Mouse (Mus musculus): ENCODE measurements around the gene Kctd20. TPM values are rescaled to one million over a fixed set of nuclear protein-coding genes. Genes with fewer than 3 reads are reported as not detected.
"Not testable (repeated sequence)": the region's sequence is repeated elsewhere in the genome, so short reads cannot be mapped to it uniquely, and the experiment has no call there.

The Kctd20 gene
- polyA plus RNA-seq, 1 experiment from 2014 or later, result 78.9 TPM

GRCm38 (mm10) chr17:28990060-28990459 lies 38.3 kb downstream of the Kctd20 start:
- Histone ChIP-seq H3K27me3 (ENCODE audit: control insufficient read depth, insufficient read depth, low read length) (no peaks in the 10 kb centered on the region), H3K4me1 (replicated peaks; ENCODE audit: control insufficient read depth, insufficient read depth, low read length) (no peaks in the 10 kb centered on the region), H3K36me3 (replicated peaks; ENCODE audit: control insufficient read depth, insufficient read depth) (peaks cover 78% of the 10 kb centered on the region), H3K27ac (no peak overlapping the region), H3K4me2 (replicated peaks) (no peak overlapping the region), H3K9me3 (ENCODE audit: control insufficient read depth, low read length) (no peaks in the 10 kb centered on the region), H3K9ac (no peak overlapping the region), H3K4me3 (replicated peaks; ENCODE audit: low read length) (no peak overlapping the region)
- DNase-seq (ENCODE audit: low spot score) (no peak), ATAC-seq (ENCODE audit: low FRiP score) (no peak)
- WGBS, result 76% methylated on average over 4 of the region's 4 CpGs

GRCm38 (mm10) chr17:28991286-28991685 lies 39.5 kb downstream of the Kctd20 start:
- 90% methylated on average over 9 of the region's 9 CpGs for WGBS
- no peak overlapping the region for H3K4me2 ChIP-seq (replicated peaks)
- no peaks in the 10 kb centered on the region for H3K4me1 ChIP-seq (replicated peaks; ENCODE audit: control insufficient read depth, insufficient read depth, low read length)
- H3K27ac ChIP-seq, result no peak overlapping the region
- ATAC-seq (ENCODE audit: low FRiP score) (no peak), DNase-seq (ENCODE audit: low spot score) (no peak)
- H3K27me3 ChIP-seq (ENCODE audit: control insufficient read depth, insufficient read depth, low read length), result no peaks in the 10 kb centered on the region
- H3K4me3 ChIP-seq (replicated peaks; ENCODE audit: low read length), result no peak overlapping the region
- H3K36me3 ChIP-seq (replicated peaks; ENCODE audit: control insufficient read depth, insufficient read depth), result peaks cover 79% of the 10 kb centered on the region
- H3K9me3 ChIP-seq (ENCODE audit: control insufficient read depth, low read length), result no peaks in the 10 kb centered on the region
- H3K9ac ChIP-seq, result no peak overlapping the region

- ATAC-seq (ENCODE audit: low FRiP score), result no peak
- no peaks in the 10 kb centered on the region for H3K4me1 ChIP-seq (replicated peaks; ENCODE audit: control insufficient read depth, insufficient read depth, low read length)
- H3K36me3 ChIP-seq (replicated peaks; ENCODE audit: control insufficient read depth, insufficient read depth), result peaks cover 79% of the 10 kb centered on the region
Measured at GRCm38 (mm10) chr17:28992105-28992504, 40.4 kb downstream of the Kctd20 start.

GRCm38 (mm10) chr17:28993004-28993403 lies 41.3 kb downstream of the Kctd20 start:
- not testable (repeated sequence) for H3K27ac ChIP-seq; H3K4me2 ChIP-seq (replicated peaks); H3K9ac ChIP-seq; ATAC-seq (ENCODE audit: low FRiP score); DNase-seq (ENCODE audit: low spot score); H3K4me3 ChIP-seq (replicated peaks; ENCODE audit: low read length); H3K4me1 ChIP-seq (replicated peaks; ENCODE audit: control insufficient read depth, insufficient read depth, low read length); H3K27me3 ChIP-seq (ENCODE audit: control insufficient read depth, insufficient read depth, low read length); H3K9me3 ChIP-seq (ENCODE audit: control insufficient read depth, low read length)
- 100% methylated on average over 1 of the region's 1 CpGs for WGBS
- peaks cover 79% of the 10 kb centered on the region for H3K36me3 ChIP-seq (replicated peaks; ENCODE audit: control insufficient read depth, insufficient read depth)

More at GRCm38 (mm10) chr17:28992105-28992504, 40.4 kb downstream of the Kctd20 start:
- DNase-seq (ENCODE audit: low spot score), result peak; percentile 45
- H3K9me3 ChIP-seq (ENCODE audit: control insufficient read depth, low read length), result no peaks in the 10 kb centered on the region
- no peaks in the 10 kb centered on the region for H3K27me3 ChIP-seq (ENCODE audit: control insufficient read depth, insufficient read depth, low read length)
- H3K4me3 ChIP-seq (replicated peaks; ENCODE audit: low read length), result no peak overlapping the region
- no peak overlapping the region for H3K27ac ChIP-seq
- no peak overlapping the region for H3K9ac ChIP-seq
- H3K4me2 ChIP-seq (replicated peaks), result no peak overlapping the region
- 55% methylated on average over 7 of the region's 7 CpGs for WGBS

- Histone ChIP-seq H3K4me3 (replicated peaks; ENCODE audit: low read length) (no peak overlapping the region), H3K36me3 (replicated peaks; ENCODE audit: control insufficient read depth, insufficient read depth) (peaks cover 79% of the 10 kb centered on the region), H3K4me1 (replicated peaks; ENCODE audit: control insufficient read depth, insufficient read depth, low read length) (no peaks in the 10 kb centered on the region), H3K4me2 (replicated peaks) (no peak overlapping the region), H3K9me3 (ENCODE audit: control insufficient read depth, low read length) (no peaks in the 10 kb centered on the region), H3K9ac (no peak overlapping the region), H3K27ac (no peak overlapping the region), H3K27me3 (ENCODE audit: control insufficient read depth, insufficient read depth, low read length) (no peaks in the 10 kb centered on the region)
- 92% methylated on average over 4 of the region's 4 CpGs for WGBS
- ATAC-seq (ENCODE audit: low FRiP score) (no peak), DNase-seq (ENCODE audit: low spot score) (no peak)
Measured at GRCm38 (mm10) chr17:28994615-28995014, 42.9 kb downstream of the Kctd20 start.

GRCm38 (mm10) chr17:29000465-29000864 lies 48.7 kb downstream of the Kctd20 start:
- H3K27me3 ChIP-seq (ENCODE audit: control insufficient read depth, insufficient read depth, low read length), result no peaks in the 10 kb centered on the region
- no peak overlapping the region for H3K9ac ChIP-seq
- no peak overlapping the region for H3K27ac ChIP-seq
- WGBS, result 94% methylated on average over 6 of the region's 6 CpGs
- no peak overlapping the region for H3K4me2 ChIP-seq (replicated peaks)
- DNase-seq (ENCODE audit: low spot score), result no peak
- H3K9me3 ChIP-seq (ENCODE audit: control insufficient read depth, low read length), result no peaks in the 10 kb centered on the region
- H3K4me3 ChIP-seq (replicated peaks; ENCODE audit: low read length), result no peak overlapping the region
- ATAC-seq (ENCODE audit: low FRiP score), result no peak
- peaks cover 7% of the 10 kb centered on the region; the same call in 1 of the 2 replicates for H3K4me1 ChIP-seq (replicated peaks; ENCODE audit: control insufficient read depth, insufficient read depth, low read length)
- peaks cover 55% of the 10 kb centered on the region for H3K36me3 ChIP-seq (replicated peaks; ENCODE audit: control insufficient read depth, insufficient read depth)

- H3K9me3 ChIP-seq (ENCODE audit: control insufficient read depth, low read length), result no peaks in the 10 kb centered on the region
- H3K4me1 ChIP-seq (replicated peaks; ENCODE audit: control insufficient read depth, insufficient read depth, low read length), result peaks cover 22% of the 10 kb centered on the region
- no peak overlapping the region for H3K4me2 ChIP-seq (replicated peaks)
- no peak overlapping the region for H3K4me3 ChIP-seq (replicated peaks; ENCODE audit: low read length)
- no peak overlapping the region for H3K9ac ChIP-seq
- DNase-seq (ENCODE audit: low spot score), result no peak
- 84% methylated on average over 1 of the region's 1 CpGs for WGBS
- no peak overlapping the region for H3K27ac ChIP-seq
- H3K27me3 ChIP-seq (ENCODE audit: control insufficient read depth, insufficient read depth, low read length), result no peaks in the 10 kb centered on the region
- peaks cover 22% of the 10 kb centered on the region for H3K36me3 ChIP-seq (replicated peaks; ENCODE audit: control insufficient read depth, insufficient read depth)
- ATAC-seq (ENCODE audit: low FRiP score), result no peak
Measured at GRCm38 (mm10) chr17:29003740-29004139, 52.0 kb downstream of the Kctd20 start.

GRCm38 (mm10) chr17:29005002-29005401 lies 53.3 kb downstream of the Kctd20 start:
- Histone ChIP-seq H3K4me1 (replicated peaks; ENCODE audit: control insufficient read depth, insufficient read depth, low read length) (peaks cover 22% of the 10 kb centered on the region), H3K4me2 (replicated peaks) (no peak overlapping the region), H3K4me3 (replicated peaks; ENCODE audit: low read length) (no peak overlapping the region), H3K36me3 (replicated peaks; ENCODE audit: control insufficient read depth, insufficient read depth) (peaks cover 9% of the 10 kb centered on the region), H3K9ac (no peak overlapping the region), H3K27ac (no peak overlapping the region), H3K9me3 (ENCODE audit: control insufficient read depth, low read length) (no peaks in the 10 kb centered on the region), H3K27me3 (ENCODE audit: control insufficient read depth, insufficient read depth, low read length) (no peaks in the 10 kb centered on the region)
- 83% methylated on average over 3 of the region's 3 CpGs for WGBS
- ATAC-seq (ENCODE audit: low FRiP score), result no peak
- DNase-seq (ENCODE audit: low spot score), result no peak

- DNase-seq (ENCODE audit: low spot score) (no peak), ATAC-seq (ENCODE audit: low FRiP score) (no peak)
- Histone ChIP-seq H3K27ac (peak overlapping the region; percentile 93), H3K4me2 (replicated peaks) (peak overlapping the region; percentile 82), H3K27me3 (ENCODE audit: control insufficient read depth, insufficient read depth, low read length) (no peaks in the 10 kb centered on the region), H3K4me1 (replicated peaks; ENCODE audit: control insufficient read depth, insufficient read depth, low read length) (peaks cover 22% of the 10 kb centered on the region), H3K9me3 (ENCODE audit: control insufficient read depth, low read length) (no peaks in the 10 kb centered on the region), H3K4me3 (replicated peaks; ENCODE audit: low read length) (peak overlapping the region; percentile 72), H3K9ac (peak overlapping the region; percentile 95), H3K36me3 (replicated peaks; ENCODE audit: control insufficient read depth, insufficient read depth) (no peaks in the 10 kb centered on the region)
- WGBS, result 8% methylated on average over 7 of the region's 7 CpGs
Measured at GRCm38 (mm10) chr17:29006812-29007211, 55.1 kb downstream of the Kctd20 start.

- peak overlapping the region; percentile 95 for H3K9ac ChIP-seq
- no peak for DNase-seq (ENCODE audit: low spot score)
- WGBS, result under 1% methylated on average over 19 of the region's 19 CpGs
Measured at GRCm38 (mm10) chr17:29007243-29007640, 55.5 kb downstream of the Kctd20 start.

More at GRCm38 (mm10) chr17:29007243-29007640, 55.5 kb downstream of the Kctd20 start:
- Histone ChIP-seq H3K27ac (peak overlapping the region; percentile 93), H3K4me3 (replicated peaks; ENCODE audit: low read length) (peak overlapping the region; percentile 72), H3K27me3 (ENCODE audit: control insufficient read depth, insufficient read depth, low read length) (no peaks in the 10 kb centered on the region), H3K4me1 (replicated peaks; ENCODE audit: control insufficient read depth, insufficient read depth, low read length) (peaks cover 22% of the 10 kb centered on the region), H3K4me2 (replicated peaks) (peak overlapping the region; percentile 82), H3K9me3 (ENCODE audit: control insufficient read depth, low read length) (no peaks in the 10 kb centered on the region), H3K36me3 (replicated peaks; ENCODE audit: control insufficient read depth, insufficient read depth) (no peaks in the 10 kb centered on the region)
- no peak for ATAC-seq (ENCODE audit: low FRiP score)

Data from hindbrain, embryonic 14.5 days (tissue).